Mouse (Mus musculus): ENCODE measurements at regions not wholly inside any gene's neighbourhood (a gene's known extent, or its start where the extent isn't known, plus 50 kb on each side); places are given as distances from the start of the nearest gene placed in this dataset.

GRCm38 (mm10) chr14:66472537-66473250 lies 463.7 kb upstream of the Gulo start:
- no peak for DNase-seq
- no peak overlapping the region for H3K4me3 ChIP-seq (ENCODE audit: low read depth, low read length)
- no peak for TF ChIP-seq CTCF (IDR thresholded peaks at IDR 0.05; ENCODE audit: low read depth)
- no peaks in the 10 kb centered on the region for H3K27me3 ChIP-seq (ENCODE audit: insufficient read depth, low read length)
- 0 out of 2 replicates have a peak, but pooled peaks cover 5% of the 10 kb centered on the region for H3K4me1 ChIP-seq (ENCODE audit: insufficient read depth)
- H3K9me3 ChIP-seq (ENCODE audit: low read length): no peaks in the 10 kb centered on the region
- peak; percentile 53 for ATAC-seq
- WGBS: 48% methylated on average over 5 of the region's 5 CpGs
- H3K4me2 ChIP-seq (ENCODE audit: low read depth): no peak overlapping the region
- H3K36me3 ChIP-seq (ENCODE audit: insufficient read depth): no peaks in the 10 kb centered on the region
- no peak overlapping the region for H3K27ac ChIP-seq (ENCODE audit: low read depth, low read length)
- H3K9ac ChIP-seq: no peak overlapping the region

DNA sequence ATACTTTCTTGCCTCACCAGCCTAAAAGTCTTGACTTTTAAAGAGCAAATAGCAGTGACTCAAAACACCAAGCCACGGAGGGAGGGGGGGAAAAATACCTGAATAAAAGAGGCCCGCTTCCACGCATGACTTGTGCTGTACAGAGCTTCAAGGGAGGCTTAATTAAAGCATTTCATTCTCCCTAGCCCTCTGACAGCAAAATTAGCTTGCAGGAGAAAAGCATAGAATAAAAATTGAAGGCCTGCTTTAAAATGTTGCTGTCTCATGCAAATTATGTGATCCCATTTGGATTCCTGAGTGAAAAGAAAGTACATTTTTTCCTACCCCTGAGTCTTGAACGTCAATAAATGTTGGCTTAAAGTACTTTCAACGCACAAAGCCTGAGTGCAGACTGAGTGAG lies 453.1 kb upstream of the Gulo start:
- WGBS: 25% methylated on average over 5 of the region's 5 CpGs
- DNase-seq (peak; percentile 25), ATAC-seq (peak; percentile 83; the same call in 1 of the 2 replicates)
- H3K4me2 ChIP-seq (ENCODE audit: low read depth): no peak overlapping the region
- no peaks in the 10 kb centered on the region for H3K4me1 ChIP-seq (ENCODE audit: insufficient read depth)
- H3K27me3 ChIP-seq (ENCODE audit: insufficient read depth, low read length): no peaks in the 10 kb centered on the region
- peak overlapping the region; percentile 21; the same call in 1 of the 2 replicates for H3K27ac ChIP-seq (ENCODE audit: low read depth, low read length)
- H3K36me3 ChIP-seq (ENCODE audit: insufficient read depth): no peaks in the 10 kb centered on the region
- H3K9me3 ChIP-seq (ENCODE audit: low read length): no peaks in the 10 kb centered on the region
- H3K9ac ChIP-seq: no peak overlapping the region
- H3K4me3 ChIP-seq (ENCODE audit: low read depth, low read length): no peak overlapping the region
- TF ChIP-seq CTCF (IDR thresholded peaks at IDR 0.05; ENCODE audit: low read depth): no peak

GRCm38 (mm10) chr14:66460795-66461194 lies 451.8 kb upstream of the Gulo start:
- Histone ChIP-seq H3K4me3 (ENCODE audit: low read depth, low read length) (no peak overlapping the region), H3K36me3 (ENCODE audit: insufficient read depth) (no peaks in the 10 kb centered on the region), H3K4me2 (ENCODE audit: low read depth) (no peak overlapping the region), H3K27ac (ENCODE audit: low read depth, low read length) (no peak overlapping the region), H3K27me3 (ENCODE audit: insufficient read depth, low read length) (no peaks in the 10 kb centered on the region), H3K9me3 (ENCODE audit: low read length) (no peaks in the 10 kb centered on the region), H3K4me1 (ENCODE audit: insufficient read depth) (no peaks in the 10 kb centered on the region), H3K9ac (no peak overlapping the region)
- DNase-seq: no peak
- TF ChIP-seq CTCF (IDR thresholded peaks at IDR 0.05; ENCODE audit: low read depth): no peak
- ATAC-seq: no peak
- 56% methylated on average over 3 of the region's 3 CpGs for WGBS

DNA sequence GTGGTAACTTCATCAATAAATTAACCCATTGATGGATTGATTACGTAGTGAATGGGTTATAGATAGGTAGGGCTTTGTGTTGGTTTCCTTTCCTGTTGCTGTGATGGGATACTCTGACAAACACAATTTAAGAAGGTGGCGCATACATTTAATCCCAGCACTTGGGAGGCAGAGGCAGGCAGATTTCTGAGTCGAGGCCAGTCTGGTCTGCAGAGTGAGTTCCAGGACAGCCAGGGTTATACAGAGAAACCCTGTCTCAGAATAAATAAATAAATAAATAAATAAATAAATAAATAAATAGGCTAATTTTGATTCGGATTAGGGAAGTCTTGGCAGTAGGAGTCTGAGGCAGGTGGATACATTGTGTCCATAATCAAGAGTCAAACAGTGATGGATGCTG lies 449.7 kb upstream of the Gulo start:
- TF ChIP-seq CTCF (IDR thresholded peaks at IDR 0.05; ENCODE audit: low read depth): no peak
- WGBS: 98% methylated on average over 4 of the region's 4 CpGs
- H3K4me2 ChIP-seq (ENCODE audit: low read depth): no peak overlapping the region

DNA sequence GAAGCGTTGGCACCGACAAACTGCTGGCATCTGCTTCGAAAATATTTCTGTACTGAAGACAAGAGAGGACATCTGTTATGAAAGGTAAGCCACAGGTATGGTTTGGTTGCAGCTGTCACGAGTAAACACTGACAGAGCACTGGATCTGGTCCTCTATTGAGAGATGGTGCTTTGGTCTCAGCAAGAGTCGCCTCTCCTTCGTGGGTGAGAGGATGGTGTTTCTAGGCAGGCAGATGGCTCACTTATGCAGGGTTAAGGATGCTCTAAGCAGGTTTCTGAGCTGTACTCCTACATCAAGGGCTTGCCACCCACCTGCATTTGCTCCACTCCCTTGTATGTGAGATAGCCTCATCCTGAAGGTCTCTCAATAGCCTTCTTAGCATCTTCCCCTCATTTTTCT lies 448.3 kb upstream of the Gulo start:
- Histone ChIP-seq H3K36me3 (ENCODE audit: insufficient read depth) (no peaks in the 10 kb centered on the region), H3K4me1 (ENCODE audit: insufficient read depth) (no peaks in the 10 kb centered on the region), H3K4me2 (ENCODE audit: low read depth) (no peak overlapping the region), H3K27me3 (ENCODE audit: insufficient read depth, low read length) (no peaks in the 10 kb centered on the region), H3K9me3 (ENCODE audit: low read length) (peaks cover 3% of the 10 kb centered on the region; the same call in 1 of the 2 replicates), H3K9ac (no peak overlapping the region), H3K27ac (ENCODE audit: low read depth, low read length) (no peak overlapping the region), H3K4me3 (ENCODE audit: low read depth, low read length) (no peak overlapping the region)
- TF ChIP-seq CTCF (IDR thresholded peaks at IDR 0.05; ENCODE audit: low read depth): no peak
- ATAC-seq (no peak), DNase-seq (no peak)
- 76% methylated on average over 6 of the region's 6 CpGs for WGBS

More for the DNA sequence above, 449.7 kb upstream of the Gulo start:
- Histone ChIP-seq H3K9ac (no peak overlapping the region), H3K27ac (ENCODE audit: low read depth, low read length) (no peak overlapping the region), H3K9me3 (ENCODE audit: low read length) (no peaks in the 10 kb centered on the region), H3K4me1 (ENCODE audit: insufficient read depth) (no peaks in the 10 kb centered on the region), H3K4me3 (ENCODE audit: low read depth, low read length) (no peak overlapping the region), H3K27me3 (ENCODE audit: insufficient read depth, low read length) (no peaks in the 10 kb centered on the region), H3K36me3 (ENCODE audit: insufficient read depth) (no peaks in the 10 kb centered on the region)
- DNase-seq: no peak
- no peak for ATAC-seq

GRCm38 (mm10) chr14:66452828-66453227 lies 443.8 kb upstream of the Gulo start:
- Histone ChIP-seq H3K9ac (no peak overlapping the region), H3K4me1 (ENCODE audit: insufficient read depth) (no peaks in the 10 kb centered on the region), H3K4me2 (ENCODE audit: low read depth) (no peak overlapping the region), H3K27ac (ENCODE audit: low read depth, low read length) (no peak overlapping the region), H3K27me3 (ENCODE audit: insufficient read depth, low read length) (no peaks in the 10 kb centered on the region), H3K36me3 (ENCODE audit: insufficient read depth) (no peaks in the 10 kb centered on the region), H3K9me3 (ENCODE audit: low read length) (peaks cover 3% of the 10 kb centered on the region; the same call in 1 of the 2 replicates), H3K4me3 (ENCODE audit: low read depth, low read length) (no peak overlapping the region)
- no peak; the same call in 1 of the 2 replicates for TF ChIP-seq CTCF (IDR thresholded peaks at IDR 0.05; ENCODE audit: low read depth)
- ATAC-seq: no peak
- 88% methylated on average over 3 of the region's 3 CpGs for WGBS
- DNase-seq: no peak

GRCm38 (mm10) chr14:66450351-66450750 lies 441.3 kb upstream of the Gulo start:
- ATAC-seq (peak; percentile 47), DNase-seq (peak; percentile 32)
- 41% methylated on average over 10 of the region's 10 CpGs for WGBS
- no peaks in the 10 kb centered on the region for H3K4me1 ChIP-seq (ENCODE audit: insufficient read depth)
- H3K9ac ChIP-seq: no peak overlapping the region
- no peak overlapping the region for H3K4me3 ChIP-seq (ENCODE audit: low read depth, low read length)
- H3K27me3 ChIP-seq (ENCODE audit: insufficient read depth, low read length): no peaks in the 10 kb centered on the region
- no peaks in the 10 kb centered on the region for H3K36me3 ChIP-seq (ENCODE audit: insufficient read depth)
- no peak overlapping the region for H3K4me2 ChIP-seq (ENCODE audit: low read depth)
- peak overlapping the region; percentile 47; the same call in 1 of the 2 replicates for H3K27ac ChIP-seq (ENCODE audit: low read depth, low read length)
- TF ChIP-seq CTCF (IDR thresholded peaks at IDR 0.05; ENCODE audit: low read depth): no peak
- H3K9me3 ChIP-seq (ENCODE audit: low read length): peaks cover 3% of the 10 kb centered on the region; the same call in 1 of the 2 replicates

All from forebrain, postnatal 0 days (tissue).